Mouse (Mus musculus) cerebellum, postnatal 4 days (tissue): ENCODE measurements around the gene Nipa2.
"Not testable (repeated sequence)": the region's sequence is repeated elsewhere in the genome, so short reads cannot be mapped to it uniquely, and the experiment has no call there.

ENCODE experiments used
- DNase-seq, 2 experiments: peaks; one replicate each; pipeline ENCODE4 v3.0.0; 2022; ENCODE audit warnings: low spot score in 2 of 2, mixed read lengths in 1 of 2

The Nipa2 gene

GRCm38 (mm10) chr7:55938341-55938740, 23.9 kb downstream of the Nipa2 start:
- no peak for DNase-seq

GRCm38 (mm10) chr7:55935025-55935424, 27.3 kb downstream of the Nipa2 start:
- DNase-seq, result no peak

DNA sequence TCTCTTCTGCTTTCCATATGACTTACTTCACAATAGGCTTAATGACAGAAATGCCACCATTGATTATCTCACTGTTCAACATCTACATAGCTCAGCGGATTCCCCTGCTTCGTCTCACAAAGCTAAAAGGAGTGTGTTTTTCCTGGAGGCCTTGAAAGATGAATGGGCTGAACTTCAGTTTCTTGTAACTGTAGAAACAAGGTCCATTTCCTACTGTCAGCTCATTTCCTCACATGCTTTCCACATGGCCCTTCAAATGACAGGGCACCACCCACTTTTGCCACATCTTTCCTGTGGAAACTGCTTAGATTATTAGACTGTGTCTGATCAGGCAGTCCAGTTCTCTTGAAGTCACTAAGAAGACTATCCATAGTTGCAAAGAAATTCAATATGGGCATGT, 33.6 kb downstream of the Nipa2 start:
- DNase-seq, result no peak

DNA sequence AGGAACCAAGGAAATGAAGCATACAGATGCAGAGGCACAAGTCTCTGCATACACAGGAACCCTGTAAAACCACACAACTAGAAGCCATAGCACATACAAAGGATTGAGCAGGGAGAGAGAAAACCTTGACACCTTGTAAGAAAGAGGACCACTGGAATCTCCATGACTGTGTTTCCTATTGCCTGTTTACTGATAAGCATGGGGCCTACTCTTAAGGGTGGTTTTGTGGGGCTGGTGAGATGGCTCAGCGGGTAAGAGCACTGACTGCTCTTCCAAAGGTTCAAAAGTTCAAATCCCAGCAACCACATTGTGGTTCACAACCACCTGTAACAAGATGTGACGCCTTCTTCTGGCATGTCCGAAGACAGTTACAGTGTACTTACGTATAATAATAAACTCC, 35.0 kb downstream of the Nipa2 start:
- no peak for DNase-seq

GRCm38 (mm10) chr7:55918365-55918764, 43.9 kb downstream of the Nipa2 start:
- not testable (repeated sequence) for DNase-seq

- no peak for DNase-seq
Measured at GRCm38 (mm10) chr7:55912118-55912517, 50.2 kb downstream of the Nipa2 start.

DNA sequence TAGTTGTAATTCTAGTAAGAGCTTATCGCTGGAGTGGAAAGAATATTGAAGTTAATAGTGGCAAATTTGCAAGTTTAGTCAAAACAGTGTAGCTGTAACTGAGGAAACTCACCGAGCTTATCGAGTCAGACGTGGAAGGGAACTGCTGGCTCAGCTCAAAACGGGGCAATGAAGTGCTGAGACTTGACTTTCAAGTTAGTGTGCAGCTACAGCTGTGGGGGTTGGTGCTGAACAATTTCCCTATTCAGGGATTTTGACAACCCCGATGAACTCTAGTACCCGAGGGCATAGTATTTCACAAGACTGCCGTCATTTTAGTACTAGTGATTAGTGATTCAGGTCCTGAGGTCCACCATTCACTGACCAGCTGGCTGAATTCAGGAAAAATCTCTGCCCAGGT, 50.9 kb downstream of the Nipa2 start:
- DNase-seq, result no peak

- no peak for DNase-seq
Measured at GRCm38 (mm10) chr7:55910356-55910755, 51.9 kb downstream of the Nipa2 start.

- no peak for DNase-seq
Measured at GRCm38 (mm10) chr7:55909519-55909918, 52.8 kb downstream of the Nipa2 start.

DNA sequence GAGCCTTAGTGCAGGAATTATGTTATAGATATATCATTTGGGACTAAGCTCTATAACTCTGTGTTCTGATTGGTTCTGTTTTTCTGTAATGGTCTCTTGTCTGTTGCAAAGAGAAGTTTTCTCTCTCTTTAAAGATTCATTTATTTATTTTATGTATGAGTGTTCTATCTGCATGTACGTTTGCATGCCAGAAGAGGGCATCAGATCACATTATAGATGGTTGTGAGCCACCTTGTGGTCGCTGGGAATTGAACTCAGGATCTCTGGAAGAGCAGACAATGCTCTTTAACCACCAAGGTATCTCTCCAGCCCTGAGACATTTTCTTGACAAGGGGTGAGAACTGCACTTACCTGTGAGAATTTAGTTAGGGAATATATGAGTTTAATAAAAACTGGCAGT, 56.8 kb downstream of the Nipa2 start:
- no peak for DNase-seq

- DNase-seq, result no peak
Measured at GRCm38 (mm10) chr7:55903766-55904165, 58.5 kb downstream of the Nipa2 start.

- no peak for DNase-seq
Measured at GRCm38 (mm10) chr7:55891797-55892196, 70.5 kb downstream of the Nipa2 start.

DNA sequence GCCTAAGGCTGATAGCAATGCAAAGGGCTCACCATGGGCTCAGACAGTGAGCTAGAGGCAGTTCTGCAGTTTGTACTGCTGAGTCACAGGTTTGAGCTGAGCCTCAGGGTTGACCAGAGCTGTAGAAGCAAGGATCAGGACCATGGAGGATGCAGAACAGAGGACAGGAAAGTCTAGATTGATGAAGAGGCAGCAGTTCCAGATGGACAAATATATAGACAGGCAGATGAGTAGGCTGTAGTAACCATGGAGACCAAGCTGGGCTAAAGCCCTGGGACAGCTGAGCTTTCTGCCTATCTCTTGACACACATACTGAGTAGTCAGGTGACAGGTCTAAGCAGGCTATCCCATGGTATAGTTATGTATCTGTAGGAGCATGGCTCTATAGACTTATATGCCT, 71.5 kb downstream of the Nipa2 start:
- DNase-seq, result no peak

DNA sequence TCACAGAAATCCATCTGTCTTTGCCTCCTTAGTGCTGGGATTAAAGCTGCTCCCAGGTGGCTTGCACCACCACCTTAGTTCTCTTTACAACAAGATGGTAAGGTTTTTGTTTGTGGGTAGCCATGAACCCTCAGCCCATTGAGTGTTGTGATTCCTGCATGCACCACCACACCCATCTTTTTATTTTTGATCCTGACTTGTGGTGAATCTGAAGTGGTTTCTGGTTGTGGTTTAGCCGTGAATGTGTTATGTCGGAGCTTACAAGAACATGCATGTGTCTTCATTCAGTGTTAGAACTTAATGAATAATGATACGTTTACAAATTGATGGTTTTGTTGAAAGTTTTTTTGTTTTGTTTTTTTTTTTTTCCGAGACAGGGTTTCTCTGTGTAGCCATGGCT, 72.3 kb downstream of the Nipa2 start:
- no peak for DNase-seq

- no peak for DNase-seq
Measured at GRCm38 (mm10) chr7:55888603-55889002, 73.7 kb downstream of the Nipa2 start.
